Mouse (Mus musculus): Measurements from ENCODE around the gene Zfp882.

Gene Zfp882

GRCm38 (mm10) chr8:71952489-71952888, 44.1 kb downstream of the Zfp882 start:
- no peak for DNase-seq (ENCODE audit: low spot score)

- peak; percentile 38 for DNase-seq (ENCODE audit: low spot score)
These were observed 44.7 kb downstream of the Zfp882 start for GRCm38 (mm10) chr8:71952961-71953700.

- no peak for DNase-seq (ENCODE audit: low spot score)
These were observed 46.3 kb downstream of the Zfp882 start for GRCm38 (mm10) chr8:71954666-71955065.

- DNase-seq (ENCODE audit: low spot score): no peak
These were observed 52.1 kb downstream of the Zfp882 start for GRCm38 (mm10) chr8:71960483-71960882.

GRCm38 (mm10) chr8:71961796-71962195, 53.4 kb downstream of the Zfp882 start:
- no peak for DNase-seq (ENCODE audit: low spot score)

GRCm38 (mm10) chr8:71964051-71964450, 55.6 kb downstream of the Zfp882 start:
- DNase-seq (ENCODE audit: low spot score): no peak

- DNase-seq (ENCODE audit: low spot score): no peak
These were observed 56.8 kb downstream of the Zfp882 start for GRCm38 (mm10) chr8:71965166-71965565.

Measured in yolk sac, embryonic 10.5 days (tissue).